In genomic region chr12:111916514-111917217, GRCm38 (mm10) we compare ENCODE assay signal across 11 mouse cellular contexts. TPM values are rescaled to one million over a fixed set of nuclear protein-coding genes. Genes with fewer than 3 reads are reported as not detected.
A peak's percentile ranks its signal among the peaks of the same experiment; 100 is the strongest.
DNase-seq lines count a peak whose midpoint lies in the region; ATAC-seq and TF ChIP-seq lines count a peak whose summit lies in the region.
"Had no signal": no experiment of that assay in that cellular context is flagged by ENCODE, and none has a peak within 500 bp of the region (broad histone marks: within the 10 kb centered on the region; RNA-seq: fewer than 3 reads in every experiment).

No protein-coding gene starts in this region.

- H3K9ac ChIP-seq in kidney, postnatal 0 days (ENCODE audit: low read depth, low read length) = peak overlapping the region; percentile 15; the same call in 1 of the 2 replicates
- peak overlapping the region; percentile 20; the same call in 1 of the 2 replicates for H3K9ac ChIP-seq in stomach, embryonic 16.5 days (ENCODE audit: low read length)
- no peak overlapping the region for H3K9ac ChIP-seq in forebrain, embryonic 12.5 days

- H3K4me3 ChIP-seq in heart, embryonic 10.5 days = no peak overlapping the region
- H3K4me3 ChIP-seq in kidney, postnatal 0 days (replicated peaks; ENCODE audit: low read depth, low read length) = no peak overlapping the region
- no peak overlapping the region for H3K4me3 ChIP-seq in stomach, embryonic 16.5 days (replicated peaks; ENCODE audit: low read length)
- no peak overlapping the region for H3K4me3 ChIP-seq in forebrain, embryonic 12.5 days (replicated peaks)

- peak; percentile 59 for ATAC-seq in kidney, postnatal 0 days (replicated peaks; ENCODE audit: low FRiP score, low read depth)
- ATAC-seq in stomach, embryonic 16.5 days (ENCODE audit: insufficient read depth, low FRiP score) = no peak
- ATAC-seq in forebrain, embryonic 12.5 days (ENCODE audit: low FRiP score) = no peak

- no peak for TF ChIP-seq CTCF in kidney, postnatal 0 days (IDR thresholded peaks at IDR 0.05; ENCODE audit: low read depth)

- no peaks in the 10 kb centered on the region for H3K9me3 ChIP-seq in heart, embryonic 10.5 days
- H3K9me3 ChIP-seq in kidney, postnatal 0 days (replicated peaks; ENCODE audit: low read length) = no peaks in the 10 kb centered on the region
- no peaks in the 10 kb centered on the region for H3K9me3 ChIP-seq in stomach, embryonic 16.5 days (replicated peaks; ENCODE audit: control insufficient read depth, low read length)
- H3K9me3 ChIP-seq in forebrain, embryonic 12.5 days = no peaks in the 10 kb centered on the region

- H3K36me3 ChIP-seq in heart, embryonic 10.5 days = no peaks in the 10 kb centered on the region
- H3K36me3 ChIP-seq in kidney, postnatal 0 days (ENCODE audit: insufficient read depth, low read length) = no peaks in the 10 kb centered on the region
- no peaks in the 10 kb centered on the region for H3K36me3 ChIP-seq in stomach, embryonic 16.5 days (ENCODE audit: control insufficient read depth, insufficient read depth, low read length)
- no peaks in the 10 kb centered on the region for H3K36me3 ChIP-seq in forebrain, embryonic 12.5 days (replicated peaks)

- no peak for DNase-seq in heart, embryonic 10.5 days (ENCODE audit: low spot score)
- DNase-seq in heart, adult 18-20 months = no peak
- peak; percentile 40 for DNase-seq in retina, postnatal 1 day
- DNase-seq in retina, embryonic 14.5 days (ENCODE audit: low spot score) = no peak
- DNase-seq in kidney, postnatal 0 days (ENCODE audit: low spot score) = peak; percentile 70
- DNase-seq in cerebellum, adult 18-20 months = no peak
- DNase-seq: cerebellum, adult 8-10 months; thymus, postnatal 36 days had no signal

- H3K4me2 ChIP-seq in kidney, postnatal 0 days (ENCODE audit: low read length) = peak overlapping the region; percentile 19; the same call in 1 of the 2 replicates
- no peak overlapping the region for H3K4me2 ChIP-seq in stomach, embryonic 16.5 days (ENCODE audit: low read depth, low read length)
- H3K4me2 ChIP-seq in forebrain, embryonic 12.5 days = no peak overlapping the region

- H3K27ac ChIP-seq in heart, embryonic 10.5 days = peak overlapping the region; percentile 56; the same call in 1 of the 2 replicates
- peak overlapping the region; percentile 77 for H3K27ac ChIP-seq in kidney, postnatal 0 days
- peak overlapping the region; percentile 46; the same call in 1 of the 2 replicates for H3K27ac ChIP-seq in stomach, embryonic 16.5 days (ENCODE audit: low read length)
- no peak overlapping the region for H3K27ac ChIP-seq in forebrain, embryonic 12.5 days

- 49% methylated on average over 12 of the region's 12 CpGs for WGBS in heart, embryonic 10.5 days
- WGBS in kidney, postnatal 0 days = 16% methylated on average over 12 of the region's 12 CpGs
- 42% methylated on average over 12 of the region's 12 CpGs for WGBS in stomach, embryonic 16.5 days
- 70% methylated on average over 12 of the region's 12 CpGs for WGBS in forebrain, embryonic 12.5 days

- peaks cover 7% of the 10 kb centered on the region; the same call in 1 of the 2 replicates for H3K27me3 ChIP-seq in heart, embryonic 10.5 days (ENCODE audit: insufficient read depth, poor library complexity, severe bottlenecking)
- no peaks in the 10 kb centered on the region for H3K27me3 ChIP-seq in kidney, postnatal 0 days (ENCODE audit: insufficient read depth, low read length)
- no peaks in the 10 kb centered on the region for H3K27me3 ChIP-seq in stomach, embryonic 16.5 days (ENCODE audit: control insufficient read depth, insufficient read depth, low read length)
- peaks cover 3% of the 10 kb centered on the region; the same call in 1 of the 2 replicates for H3K27me3 ChIP-seq in forebrain, embryonic 12.5 days

- H3K4me1 ChIP-seq in heart, embryonic 10.5 days = peaks cover 38% of the 10 kb centered on the region
- peaks cover 15% of the 10 kb centered on the region for H3K4me1 ChIP-seq in kidney, postnatal 0 days (replicated peaks; ENCODE audit: insufficient read depth, low read length)
- 0 out of 2 replicates have a peak, but pooled peaks cover 10% of the 10 kb centered on the region for H3K4me1 ChIP-seq in stomach, embryonic 16.5 days (ENCODE audit: control insufficient read depth, insufficient read depth, low read length)
- H3K4me1 ChIP-seq in forebrain, embryonic 12.5 days = peaks cover 8% of the 10 kb centered on the region; the same call in 1 of the 2 replicates

RNA-seq across cellular contexts. Expression of gene Ppp1r13b, which starts 8.8 kb away (rescaled TPM):
- 13.6 and 16.8 TPM in 2 replicates for polyA plus RNA-seq in heart, embryonic 10.5 days (2016; fragmentation: Nextera tagmentation; extraction: Ambion mirVana)
- 10 to 100 TPM; 16.9 to 17.8 TPM for total RNA-seq in heart, adult 18-20 months (2021)
- polyA plus RNA-seq in kidney, postnatal 0 days (2015; fragmentation: Nextera tagmentation; extraction: Ambion mirVana) = 14.6 and 16.7 TPM in 2 replicates
- 8.3 and 10.6 TPM in 2 replicates for polyA plus RNA-seq in stomach, embryonic 16.5 days (2015; fragmentation: Nextera tagmentation; extraction: Ambion mirVana)
- 9.5 and 9.9 TPM in 2 replicates for polyA plus RNA-seq in forebrain, embryonic 12.5 days (2016; fragmentation: Nextera tagmentation; extraction: Ambion mirVana)

RNA-seq across cellular contexts. Expression of gene Atp5mpl, which starts 50.1 kb away (rescaled TPM):
- 847 and 1,150 TPM in 2 replicates for polyA plus RNA-seq in heart, embryonic 10.5 days (2016; fragmentation: Nextera tagmentation; extraction: Ambion mirVana)
- total RNA-seq in heart, adult 18-20 months (2021) = 1,000 to 10,000 TPM; 1,322 to 1,486 TPM
- polyA plus RNA-seq in kidney, postnatal 0 days (2015; fragmentation: Nextera tagmentation; extraction: Ambion mirVana) = 1,132 and 1,318 TPM in 2 replicates
- 648 and 711 TPM in 2 replicates for polyA plus RNA-seq in stomach, embryonic 16.5 days (2015; fragmentation: Nextera tagmentation; extraction: Ambion mirVana)
- polyA plus RNA-seq in forebrain, embryonic 12.5 days (2016; fragmentation: Nextera tagmentation; extraction: Ambion mirVana) = 590 and 598 TPM in 2 replicates

RNA-seq across cellular contexts. Expression of gene Tdrd9, which starts 54.7 kb away (rescaled TPM):
- polyA plus RNA-seq in heart, embryonic 10.5 days (2016; fragmentation: Nextera tagmentation; extraction: Ambion mirVana) = 0.28 and 0.54 TPM in 2 replicates
- under 1 TPM; 0.22 to 0.54 TPM for total RNA-seq in heart, adult 18-20 months (2021)
- polyA plus RNA-seq in kidney, postnatal 0 days (2015; fragmentation: Nextera tagmentation; extraction: Ambion mirVana) = 0.18 and 0.32 TPM in 2 replicates
- polyA plus RNA-seq in stomach, embryonic 16.5 days (2015; fragmentation: Nextera tagmentation; extraction: Ambion mirVana) = 0.13 and 0.14 TPM in 2 replicates
- 1.2 and 2.0 TPM in 2 replicates for polyA plus RNA-seq in forebrain, embryonic 12.5 days (2016; fragmentation: Nextera tagmentation; extraction: Ambion mirVana)
- total RNA-seq: liver, adult 2 months had no signal
- polyA plus RNA-seq: liver, adult 2 months had no signal

Comparison
In these comparisons a context has a peak if more than half of its experiments do, and no peak if none do; other contexts are left out.
1. DNase-seq: peak in retina, postnatal 1 day (single experiment) and kidney, postnatal 0 days (single experiment); none in heart, embryonic 10.5 days (single experiment), heart, adult 18-20 months (0 of 2), retina, embryonic 14.5 days (single experiment) and cerebellum, adult 18-20 months (0 of 2).